Mouse (Mus musculus) G1E (cell line): ENCODE measurements at regions not wholly inside any gene's neighbourhood (a gene's known extent, or its start where the extent isn't known, plus 50 kb on each side); places are given as distances from the start of the nearest gene placed in this dataset.

Experiments
- ATAC-seq: 2 replicates; pipeline ENCODE4 v1.8.0; 2016; ENCODE audit warnings: mild to moderate bottlenecking; ENCODE audit not compliant: insufficient number of reproducible peaks, poor library complexity, low FRiP score, severe bottlenecking; ENCODE audit errors: extremely low read depth
- DNase-seq: peaks from one replicate; pipeline ENCODE4 v3.0.0; 2012; ENCODE audit warnings: low spot score
- H3K27me3 ChIP-seq: 2 replicates; pipeline ENCODE4 v1.6.1; 2012; ENCODE audit warnings: mild to moderate bottlenecking, low read length, inconsistent platforms; ENCODE audit not compliant: insufficient read depth
- H3K36me3 ChIP-seq: replicated peaks from 2 replicates; pipeline ENCODE3; 2012; ENCODE audit warnings: mild to moderate bottlenecking, inconsistent platforms
- H3K4me1 ChIP-seq: 2 replicates; pipeline ENCODE4 v1.6.1; 2012; ENCODE audit warnings: low read depth, low read length, inconsistent platforms, mixed read lengths; ENCODE audit not compliant: insufficient read depth
- H3K4me3 ChIP-seq: 2 replicates; pipeline ENCODE4 v1.5.1; 2012; ENCODE audit warnings: low read depth, mild to moderate bottlenecking, inconsistent platforms, low read length, moderate library complexity, mixed read lengths
- H3K9me3 ChIP-seq: replicated peaks from 2 replicates; pipeline ENCODE4 v1.6.1; 2012; ENCODE audit warnings: inconsistent platforms
- CTCF ChIP-seq: IDR thresholded peaks from 2 replicates; pipeline ENCODE4 v1.5.1; 2012; ENCODE audit warnings: low read depth, low read length, inconsistent platforms, mixed read lengths
- GATA1 ChIP-seq: IDR thresholded peaks from 2 replicates; pipeline ENCODE4 v1.6.1; 2012; ENCODE audit warnings: borderline replicate concordance, low read length, inconsistent platforms, mixed read lengths
- GATA2 ChIP-seq: IDR thresholded peaks from 2 replicates; pipeline ENCODE4 v1.6.1; 2012; ENCODE audit warnings: low read depth, low read length, inconsistent platforms, borderline replicate concordance
- POLR2AphosphoS5 ChIP-seq: IDR thresholded peaks from 2 replicates; pipeline ENCODE4 v1.6.1; 2012; ENCODE audit warnings: low read depth, low read length, inconsistent platforms; ENCODE audit not compliant: insufficient replicate concordance
- TAL1 ChIP-seq: conservative IDR thresholded peaks from 2 replicates; pipeline ENCODE4 v1.6.1; 2012; ENCODE audit warnings: low read depth, low read length, inconsistent platforms, mixed read lengths

GRCm38 (mm10) chr7:35992511-35992910 lies 189.7 kb upstream of the Zfp507 start:
- H3K4me1 ChIP-seq, result no peaks in the 10 kb centered on the region
- no peak overlapping the region for H3K4me3 ChIP-seq
- ATAC-seq (no peak), DNase-seq (no peak)
- no peaks in the 10 kb centered on the region for H3K36me3 ChIP-seq
- H3K27me3 ChIP-seq, result no peaks in the 10 kb centered on the region
- peaks cover 67% of the 10 kb centered on the region for H3K9me3 ChIP-seq
- no peak for TF ChIP-seq POLR2AphosphoS5
- no peak for TF ChIP-seq GATA1
- TF ChIP-seq TAL1, result no peak
- no peak for TF ChIP-seq GATA2
- no peak for TF ChIP-seq CTCF

GRCm38 (mm10) chr7:35991141-35991540 lies 188.3 kb upstream of the Zfp507 start:
- Histone ChIP-seq H3K27me3 (no peaks in the 10 kb centered on the region), H3K9me3 (peaks cover 69% of the 10 kb centered on the region), H3K4me3 (no peak overlapping the region), H3K36me3 (no peaks in the 10 kb centered on the region), H3K4me1 (no peaks in the 10 kb centered on the region)
- no peak for TF ChIP-seq CTCF
- TF ChIP-seq GATA1, result no peak
- TF ChIP-seq POLR2AphosphoS5, result no peak
- no peak for TF ChIP-seq TAL1
- no peak for TF ChIP-seq GATA2
- ATAC-seq (no peak), DNase-seq (no peak)

- H3K9me3 ChIP-seq, result peaks cover 68% of the 10 kb centered on the region
- DNase-seq, result no peak
Observed at GRCm38 (mm10) chr7:35989456-35989855, 186.7 kb upstream of the Zfp507 start.

DNA sequence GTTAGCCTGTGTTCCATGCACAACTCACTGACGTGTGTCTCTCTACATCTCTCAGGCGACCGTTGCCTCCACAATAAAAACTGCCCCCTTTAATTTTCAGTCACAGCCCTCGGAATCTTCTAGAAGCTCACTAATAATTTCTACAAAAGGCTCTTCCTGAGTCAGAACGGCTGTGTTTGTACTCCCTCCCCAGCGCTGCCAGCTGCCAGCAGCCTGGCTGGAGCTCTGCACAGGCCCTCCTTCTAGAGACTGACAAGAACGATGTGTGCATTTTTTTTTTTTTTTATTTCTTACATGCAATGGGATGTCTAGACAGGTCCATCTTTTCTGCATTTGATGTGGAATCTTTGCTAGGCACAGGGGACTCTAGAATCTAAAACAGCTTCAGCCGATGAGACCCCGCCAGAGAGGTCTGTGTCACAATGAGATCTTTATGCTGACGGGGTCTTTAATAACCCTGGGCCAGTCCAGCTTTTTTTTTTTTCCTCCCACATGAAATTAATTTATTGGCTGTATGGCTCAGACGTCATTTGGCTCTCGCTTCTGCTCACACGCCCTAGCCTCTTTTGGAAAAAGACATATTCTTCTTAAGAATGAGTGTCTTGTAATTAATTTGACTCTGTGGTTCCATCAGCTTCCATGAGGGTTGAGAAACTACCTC lies 185.8 kb upstream of the Zfp507 start:
- Histone ChIP-seq H3K9me3 (peaks cover 62% of the 10 kb centered on the region), H3K27me3 (no peaks in the 10 kb centered on the region), H3K4me1 (no peaks in the 10 kb centered on the region), H3K4me3 (no peak overlapping the region), H3K36me3 (no peaks in the 10 kb centered on the region)
- no peak for TF ChIP-seq GATA1
- TF ChIP-seq TAL1, result no peak
- TF ChIP-seq POLR2AphosphoS5, result no peak
- DNase-seq (no peak), ATAC-seq (no peak)

More at GRCm38 (mm10) chr7:35989456-35989855, 186.7 kb upstream of the Zfp507 start:
- TF ChIP-seq GATA2, result no peak
- TF ChIP-seq GATA1, result no peak
- TF ChIP-seq CTCF, result no peak
- no peak for TF ChIP-seq TAL1
- no peak for ATAC-seq
- H3K27me3 ChIP-seq, result no peaks in the 10 kb centered on the region
- H3K4me3 ChIP-seq, result no peak overlapping the region
- no peaks in the 10 kb centered on the region for H3K4me1 ChIP-seq
- H3K36me3 ChIP-seq, result no peaks in the 10 kb centered on the region

GRCm38 (mm10) chr7:35977986-35978385 lies 175.2 kb upstream of the Zfp507 start:
- ATAC-seq (no peak), DNase-seq (no peak)
- no peak overlapping the region for H3K4me3 ChIP-seq
- H3K27me3 ChIP-seq, result no peaks in the 10 kb centered on the region
- H3K36me3 ChIP-seq, result no peaks in the 10 kb centered on the region
- peaks cover 39% of the 10 kb centered on the region for H3K9me3 ChIP-seq
- TF ChIP-seq CTCF (no peak), GATA2 (no peak), TAL1 (no peak), GATA1 (no peak), POLR2AphosphoS5 (no peak)
- no peaks in the 10 kb centered on the region for H3K4me1 ChIP-seq

- Histone ChIP-seq H3K4me1 (no peaks in the 10 kb centered on the region), H3K9me3 (peaks cover 52% of the 10 kb centered on the region), H3K4me3 (no peak overlapping the region), H3K27me3 (no peaks in the 10 kb centered on the region), H3K36me3 (no peaks in the 10 kb centered on the region)
- no peak for TF ChIP-seq GATA2
- no peak for TF ChIP-seq POLR2AphosphoS5
- no peak for TF ChIP-seq GATA1
- no peak for TF ChIP-seq CTCF
- TF ChIP-seq TAL1, result no peak
- ATAC-seq (no peak), DNase-seq (no peak)
Observed at GRCm38 (mm10) chr7:35958731-35959130, 155.9 kb upstream of the Zfp507 start.

DNA sequence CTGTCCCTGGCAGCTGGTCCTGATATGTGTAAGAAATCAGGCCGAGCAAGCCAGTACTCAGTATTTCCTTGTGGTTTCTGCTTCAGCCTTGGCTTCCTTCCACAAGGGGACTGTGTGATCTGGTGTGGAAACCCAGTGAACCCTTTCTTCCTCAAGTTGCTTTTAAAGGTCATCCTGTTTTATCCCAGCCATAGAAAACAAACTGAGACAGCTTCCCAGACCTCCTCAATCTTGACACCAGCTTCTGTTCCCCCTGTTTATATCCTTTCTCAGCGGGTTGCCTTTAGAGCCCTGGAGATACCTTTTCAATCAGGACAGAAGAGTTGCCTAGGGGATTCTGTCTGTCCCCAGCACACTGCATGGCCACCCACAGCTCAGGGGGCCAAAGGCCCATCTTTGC lies 155.2 kb upstream of the Zfp507 start:
- Histone ChIP-seq H3K27me3 (no peaks in the 10 kb centered on the region), H3K36me3 (no peaks in the 10 kb centered on the region), H3K4me3 (no peak overlapping the region), H3K4me1 (no peaks in the 10 kb centered on the region), H3K9me3 (peaks cover 51% of the 10 kb centered on the region)
- DNase-seq, result no peak
- TF ChIP-seq TAL1, result no peak
- TF ChIP-seq GATA2, result no peak
- no peak for TF ChIP-seq POLR2AphosphoS5
- TF ChIP-seq GATA1, result no peak
- ATAC-seq, result no peak
